Mouse (Mus musculus) CH12.LX (cell line): ENCODE results near the gene Ggt5. TPM values are rescaled to one million over a fixed set of nuclear protein-coding genes. Genes with fewer than 3 reads are reported as not detected.

Experiments used
- DNase-seq: peaks from one replicate; pipeline ENCODE4 v3.0.0-alpha.2; 2013; ENCODE audit errors: extremely low read depth
- H3K27ac ChIP-seq: 2 replicates; pipeline ENCODE4 v1.5.1; 2012; ENCODE audit warnings: low read depth, mild to moderate bottlenecking, control low read depth, moderate library complexity; ENCODE audit not compliant: insufficient read depth
- H3K27me3 ChIP-seq: replicated peaks from 2 replicates; pipeline ENCODE3; 2012; ENCODE audit warnings: inconsistent platforms
- H3K36me3 ChIP-seq, 2 experiments: replicated peaks in 1 of 2; 2 replicates each; pipeline versions ENCODE3 to v1.6.1; 2012; ENCODE audit warnings: inconsistent platforms in 1 of 2, low read length in 1 of 2, mild to moderate bottlenecking in 1 of 2, mixed read lengths in 1 of 2, moderate library complexity in 1 of 2; ENCODE audit not compliant: control insufficient read depth in 1 of 2, insufficient read depth in 1 of 2
- H3K4me1 ChIP-seq, 2 experiments: 2 replicates each; pipeline ENCODE4 v1.6.1; 2012; ENCODE audit warnings: inconsistent platforms in 1 of 2, moderate library complexity in 1 of 2; ENCODE audit not compliant: insufficient read depth in 2 of 2, control insufficient read depth in 1 of 2
- H3K4me2 ChIP-seq: 2 replicates; pipeline ENCODE4 v1.6.1; 2012; ENCODE audit warnings: low read depth, mild to moderate bottlenecking, control low read depth; ENCODE audit not compliant: poor library complexity, insufficient read depth, severe bottlenecking
- H3K4me3 ChIP-seq, 3 experiments: fragments of 150-350 bp in 1 of 3; sonication (generic) in 1 of 3; replicated peaks in 1 of 3; 2 replicates each; pipeline versions ENCODE3 to v1.5.1; 2011 to 2012; ENCODE audit warnings: low read depth in 2 of 3, low read length in 2 of 3, mild to moderate bottlenecking in 2 of 3, moderate library complexity in 2 of 3, control low read depth in 1 of 3, improper control_type of control experiment in 1 of 3, inconsistent platforms in 1 of 3, mixed read lengths in 1 of 3; ENCODE audit not compliant: poor library complexity in 1 of 3
- H3K79me2 ChIP-seq: replicated peaks from 2 replicates; pipeline ENCODE4 v1.6.1; 2012; ENCODE audit warnings: mild to moderate bottlenecking, moderate library complexity; ENCODE audit not compliant: control insufficient read depth, poor library complexity, insufficient read depth, severe bottlenecking; ENCODE audit errors: extremely low read depth
- H3K9ac ChIP-seq: 2 replicates; pipeline ENCODE4 v1.6.1; 2012; ENCODE audit warnings: low read depth, mild to moderate bottlenecking, control low read depth, moderate library complexity; ENCODE audit not compliant: insufficient read depth
- H3K9me3 ChIP-seq: replicated peaks from 2 replicates; pipeline ENCODE3; 2012; ENCODE audit warnings: low read length, inconsistent platforms, mixed read lengths
- CHD2 ChIP-seq: IDR thresholded peaks from 2 replicates; pipeline ENCODE4 v1.6.1; 2011; ENCODE audit warnings: low read length, improper control_type of control experiment
- CTCF ChIP-seq, 2 experiments: IDR thresholded peaks in 1 of 2; conservative IDR thresholded peaks in 1 of 2; 2 replicates each; pipeline ENCODE4 v1.5.1; 2011 to 2012; ENCODE audit warnings: low read depth in 2 of 2, low read length in 2 of 2, improper control_type of control experiment in 1 of 2, inconsistent platforms in 1 of 2, mild to moderate bottlenecking in 1 of 2, moderate library complexity in 1 of 2
- E2F4 ChIP-seq: IDR thresholded peaks from 2 replicates; pipeline ENCODE4 v1.6.1; 2011; ENCODE audit warnings: low read depth, low read length, improper control_type of control experiment; ENCODE audit not compliant: insufficient replicate concordance
- EP300 ChIP-seq: IDR thresholded peaks from 2 replicates; pipeline ENCODE4 v1.6.1; 2011; ENCODE audit warnings: low read length, improper control_type of control experiment
- ETS1 ChIP-seq: conservative IDR thresholded peaks from 2 replicates; pipeline ENCODE4 v1.6.1; 2012; ENCODE audit warnings: low read depth, mild to moderate bottlenecking, inconsistent platforms, low read length, improper control_type of control experiment, moderate library complexity
- HCFC1 ChIP-seq: IDR thresholded peaks from 2 replicates; pipeline ENCODE4 v1.6.1; 2012; ENCODE audit warnings: low read depth, mild to moderate bottlenecking, inconsistent platforms, low read length, improper control_type of control experiment
- KAT2A ChIP-seq: IDR thresholded peaks from 2 replicates; pipeline ENCODE4 v1.6.1; 2012; ENCODE audit warnings: low read length, improper control_type of control experiment, inconsistent platforms; ENCODE audit not compliant: insufficient replicate concordance
- MAFK ChIP-seq: IDR thresholded peaks from 2 replicates; pipeline ENCODE4 v1.6.1; 2011; ENCODE audit warnings: low read length, improper control_type of control experiment; ENCODE audit not compliant: insufficient replicate concordance
- MXI1 ChIP-seq: IDR thresholded peaks from 2 replicates; pipeline ENCODE4 v1.6.1; 2011; ENCODE audit warnings: mild to moderate bottlenecking, low read depth, low read length, improper control_type of control experiment
- NELFE ChIP-seq: IDR thresholded peaks from 2 replicates; pipeline ENCODE4 v1.6.1; 2011; ENCODE audit warnings: low read depth, low read length, improper control_type of control experiment
- POLR2A ChIP-seq: IDR thresholded peaks from 2 replicates; pipeline ENCODE4 v1.6.1; 2011; ENCODE audit warnings: low read depth, mild to moderate bottlenecking, improper control_type of control experiment, low read length
- POLR2AphosphoS2 ChIP-seq: IDR thresholded peaks from 2 replicates; pipeline ENCODE4 v1.6.1; 2011; ENCODE audit warnings: low read depth, low read length, improper control_type of control experiment
- RAD21 ChIP-seq: IDR thresholded peaks from 2 replicates; pipeline ENCODE4 v1.6.1; 2011; ENCODE audit warnings: low read depth, mild to moderate bottlenecking, low read length, improper control_type of control experiment, moderate library complexity
- TBP ChIP-seq: conservative IDR thresholded peaks from 2 replicates; pipeline ENCODE4 v1.6.1; 2011; ENCODE audit warnings: low read depth, low read length, improper control_type of control experiment
- TCF12 ChIP-seq: IDR thresholded peaks from 2 replicates; pipeline ENCODE4 v1.6.1; 2014; ENCODE audit warnings: low read depth, mild to moderate bottlenecking, inconsistent platforms, low read length, improper control_type of control experiment
- UBTF ChIP-seq: IDR thresholded peaks from 2 replicates; pipeline ENCODE4 v1.6.1; 2012; ENCODE audit warnings: low read depth, mild to moderate bottlenecking, inconsistent platforms, low read length, improper control_type of control experiment, moderate library complexity
- ZC3H11A ChIP-seq: IDR thresholded peaks from 2 replicates; pipeline ENCODE4 v1.6.1; 2012; ENCODE audit warnings: low read depth, mild to moderate bottlenecking, inconsistent platforms, low read length, improper control_type of control experiment
- ZKSCAN1 ChIP-seq: IDR thresholded peaks from 2 replicates; pipeline ENCODE4 v1.6.1; 2012; ENCODE audit warnings: low read depth, inconsistent platforms, low read length, improper control_type of control experiment, borderline replicate concordance
- ZMIZ1 ChIP-seq: IDR thresholded peaks from 2 replicates; pipeline ENCODE4 v1.6.1; 2012; ENCODE audit warnings: low read depth, mild to moderate bottlenecking, inconsistent platforms, low read length, improper control_type of control experiment
- ZNF384 ChIP-seq: IDR thresholded peaks from 2 replicates; pipeline ENCODE4 v1.6.1; 2012; ENCODE audit warnings: low read depth, low read length, improper control_type of control experiment, inconsistent platforms
- dilution Hi-C: fragments of 300-500 bp; cut with MboI; formaldehyde crosslinking; loops from 2 replicates; pipeline ENCODE4 v1.14.3; 2020; ENCODE audit warnings: low sequenced_read_pairs; ENCODE audit not compliant: extremely low pct_unique_long_range_greater_than_20kb, extremely low pct_ligation_motif_present
- in situ Hi-C: fragments of 300-500 bp; cut with MboI; formaldehyde crosslinking; loops from 3 replicates; pipeline ENCODE4 v1.14.3; 2019; ENCODE audit warnings: low sequenced_read_pairs, low pct_ligation_motif_present, low pct_unique_long_range_greater_than_20kb, mixed read lengths
- polyA plus RNA-seq: library from polyadenylated mRNA; unstranded; fragments of >175 nt; gene quantifications from 2 replicates; pipeline ENCODE4 v1.2.1, GENCODE M21; 2012; ENCODE audit warnings: low read depth; ENCODE audit not compliant: insufficient read length
- total RNA-seq, 2 experiments: library from RNA; depleted of rRNA; stranded (reverse); fragments of 300-350 nt in 1 of 2; fragments of >200 nt in 1 of 2; gene quantifications; 2 replicates each; pipeline ENCODE4 v1.2.3; 2012 to 2014

Ggt5 gene
- total and polyA plus RNA-seq, 3 experiments, result not detected

- H3K4me1 ChIP-seq, result peaks cover 20 to 32% of the 10 kb centered on the region in 2 experiments
- no peak for DNase-seq
- H3K4me2 ChIP-seq, result no peak overlapping the region
- H3K27me3 ChIP-seq, result no peaks in the 10 kb centered on the region
- peaks cover 2% of the 10 kb centered on the region for H3K9me3 ChIP-seq
- H3K9ac ChIP-seq, result no peak overlapping the region
- H3K36me3 ChIP-seq, result no peaks in the 10 kb centered on the region
- no peak overlapping the region for H3K27ac ChIP-seq
- H3K4me3 ChIP-seq, result peak overlapping the region in 1 of 3 experiments; percentile 49
- in situ Hi-C loops (loop anchor here (25.0 kb wide), 1 partner anchor 370 kb away; the partner anchor contains the start of gene Gm5134), dilution Hi-C loops (no loop called here)
- no peaks in the 10 kb centered on the region for H3K79me2 ChIP-seq
- TF ChIP-seq MXI1, result no peak
- TF ChIP-seq EP300, result no peak
- no peak for TF ChIP-seq POLR2A
- TF ChIP-seq CTCF (conservative IDR thresholded peaks at IDR 0.05 in 1 of 2, IDR thresholded peaks at IDR 0.05 in 1 of 2; ENCODE audit: low read depth in 2 of 2, low read length in 2 of 2), result no peak
- no peak for TF ChIP-seq UBTF
- TF ChIP-seq MAFK, result no peak
- TF ChIP-seq KAT2A, result no peak
- no peak for TF ChIP-seq ETS1
- no peak for TF ChIP-seq NELFE
- no peak for TF ChIP-seq TBP
Measured at GRCm38 (mm10) chr10:75592585-75592984, 3.4 kb downstream of the Ggt5 start.

DNA sequence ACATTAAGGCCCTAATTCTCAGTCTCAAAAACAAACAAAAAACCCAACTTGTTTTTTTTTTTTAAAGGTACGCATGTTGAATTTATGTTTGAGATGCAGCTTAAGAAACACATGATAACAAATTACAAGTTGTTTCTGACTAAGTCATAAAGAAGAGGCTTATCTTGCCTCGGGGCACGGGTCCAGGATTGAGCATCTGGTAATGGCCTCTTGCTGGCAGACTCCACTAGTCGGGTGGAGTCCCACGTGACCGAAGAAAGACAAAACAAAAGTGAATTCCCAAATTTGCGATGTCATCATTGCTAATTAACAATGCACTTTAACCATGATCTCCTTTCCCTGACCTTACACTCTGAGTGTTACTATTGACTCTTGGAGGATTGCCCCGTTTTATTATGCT lies 6.8 kb downstream of the Ggt5 start:
- H3K4me1 ChIP-seq, result peaks cover 10 to 16% of the 10 kb centered on the region in 2 experiments
- H3K27ac ChIP-seq, result no peak overlapping the region
- in situ Hi-C loops, result loop anchor here (25.0 kb wide), 1 partner anchor 366 kb away; the partner anchor contains the start of gene Gm5134
- no peaks in the 10 kb centered on the region for H3K36me3 ChIP-seq
- no peaks in the 10 kb centered on the region for H3K27me3 ChIP-seq
- TF ChIP-seq ZC3H11A, result no peak
- no peak for TF ChIP-seq HCFC1
- TF ChIP-seq TCF12, result no peak
- no peak for TF ChIP-seq CTCF (conservative IDR thresholded peaks at IDR 0.05 in 1 of 2, IDR thresholded peaks at IDR 0.05 in 1 of 2; ENCODE audit: low read depth in 2 of 2, low read length in 2 of 2)
- no peak for TF ChIP-seq TBP
- TF ChIP-seq POLR2AphosphoS2, result no peak
- no peak for TF ChIP-seq ZNF384
- no peak for TF ChIP-seq E2F4
- no peak for TF ChIP-seq CHD2
- no peak for TF ChIP-seq UBTF
- no peak for TF ChIP-seq RAD21
- no peak for TF ChIP-seq ZKSCAN1
- no peak for TF ChIP-seq ZMIZ1
- no peak overlapping the region for H3K4me2 ChIP-seq
- H3K4me3 ChIP-seq, result no peak overlapping the region
- DNase-seq, result no peak
- dilution Hi-C loops, result no loop called here
- no peaks in the 10 kb centered on the region for H3K79me2 ChIP-seq
- no peak overlapping the region for H3K9ac ChIP-seq
- H3K9me3 ChIP-seq, result peaks cover 13% of the 10 kb centered on the region
